Mouse (Mus musculus) hindbrain, embryonic 13.5 days (tissue): ENCODE measurements around the gene Sntg2. TPM values are rescaled to one million over a fixed set of nuclear protein-coding genes. Genes with fewer than 3 reads are reported as not detected.

Experiments used
- ATAC-seq: fragments of 200-750 bp; cut with Nextera tagmentation; 2 replicates; pipeline ENCODE4 v1.8.0; 2017; ENCODE audit warnings: moderate TSS enrichment; ENCODE audit not compliant: low FRiP score
- H3K27ac ChIP-seq: fragments of 300-500 bp; sonication (generic); 2 replicates; pipeline ENCODE4 v1.5.1; 2015; ENCODE audit warnings: inconsistent platforms, mild to moderate bottlenecking, moderate library complexity
- H3K27me3 ChIP-seq: fragments of 300-500 bp; sonication (generic); 2 replicates; pipeline ENCODE4 v1.6.1; 2015; ENCODE audit warnings: mild to moderate bottlenecking, inconsistent platforms
- H3K36me3 ChIP-seq: fragments of 300-500 bp; sonication (generic); 2 replicates; pipeline ENCODE4 v1.6.1; 2015; ENCODE audit warnings: mild to moderate bottlenecking, inconsistent platforms
- H3K4me1 ChIP-seq: fragments of 300-500 bp; sonication (generic); replicated peaks from 2 replicates; pipeline ENCODE4 v1.6.1; 2015; ENCODE audit warnings: inconsistent platforms
- H3K4me2 ChIP-seq: fragments of 300-500 bp; sonication (generic); 2 replicates; pipeline ENCODE4 v1.6.1; 2015; ENCODE audit warnings: inconsistent platforms, mild to moderate bottlenecking, moderate library complexity
- H3K4me3 ChIP-seq: fragments of 300-500 bp; sonication (generic); 2 replicates; pipeline ENCODE4 v1.5.1; 2015; ENCODE audit warnings: mild to moderate bottlenecking, inconsistent platforms
- H3K9ac ChIP-seq: fragments of 300-500 bp; sonication (generic); 2 replicates; pipeline ENCODE4 v1.6.1; 2015; ENCODE audit warnings: mild to moderate bottlenecking, inconsistent platforms
- H3K9me3 ChIP-seq: fragments of 300-500 bp; sonication (generic); 2 replicates; pipeline ENCODE4 v1.6.1; 2016; ENCODE audit warnings: inconsistent platforms
- WGBS: fragments of 180-500 bp; shearing (Covaris S2); methylation state at CpG from one replicate; pipeline ENCODE4 v1.1.7; 2015; 5-methylcytosine and 5-hydroxymethylcytosine counted together
- polyA plus RNA-seq: library from polyadenylated mRNA; unstranded; fragments of >200 nt; fragmentation: Nextera tagmentation; extraction: Ambion mirVana; gene quantifications from 2 replicates; pipeline ENCODE4 v1.2.1, GENCODE M21; 2015

The Sntg2 gene
- polyA plus RNA-seq, 1 experiment from 2014 or later: 1.4 TPM

GRCm38 (mm10) chr12:30347284-30347683, 25.9 kb downstream of the Sntg2 start:
- no peak for ATAC-seq
- Histone ChIP-seq H3K4me3 (no peak overlapping the region), H3K9ac (no peak overlapping the region), H3K27ac (no peak overlapping the region), H3K9me3 (no peaks in the 10 kb centered on the region), H3K27me3 (no peaks in the 10 kb centered on the region), H3K4me2 (no peak overlapping the region), H3K36me3 (no peaks in the 10 kb centered on the region), H3K4me1 (peaks cover 9% of the 10 kb centered on the region; the same call in 1 of the 2 replicates)
- WGBS: 73% methylated on average over 4 of the region's 4 CpGs

GRCm38 (mm10) chr12:30344806-30345205, 28.4 kb downstream of the Sntg2 start:
- no peaks in the 10 kb centered on the region for H3K9me3 ChIP-seq
- H3K4me2 ChIP-seq: no peak overlapping the region
- no peaks in the 10 kb centered on the region for H3K27me3 ChIP-seq
- no peak overlapping the region for H3K9ac ChIP-seq
- H3K4me3 ChIP-seq: no peak overlapping the region
- H3K4me1 ChIP-seq: peaks cover 6% of the 10 kb centered on the region; the same call in 1 of the 2 replicates
- WGBS: 38% methylated on average over 1 of the region's 1 CpGs
- no peak overlapping the region for H3K27ac ChIP-seq
- no peak for ATAC-seq
- no peaks in the 10 kb centered on the region for H3K36me3 ChIP-seq

GRCm38 (mm10) chr12:30336301-30336700, 36.9 kb downstream of the Sntg2 start:
- Histone ChIP-seq H3K4me3 (no peak overlapping the region), H3K9me3 (no peaks in the 10 kb centered on the region), H3K4me2 (no peak overlapping the region), H3K36me3 (no peaks in the 10 kb centered on the region), H3K27ac (no peak overlapping the region), H3K4me1 (no peaks in the 10 kb centered on the region), H3K9ac (no peak overlapping the region), H3K27me3 (no peaks in the 10 kb centered on the region)
- 88% methylated on average over 5 of the region's 5 CpGs for WGBS
- ATAC-seq: no peak

- no peaks in the 10 kb centered on the region for H3K27me3 ChIP-seq
- no peaks in the 10 kb centered on the region for H3K4me1 ChIP-seq
- H3K4me3 ChIP-seq: no peak overlapping the region
- H3K9me3 ChIP-seq: no peaks in the 10 kb centered on the region
- H3K9ac ChIP-seq: no peak overlapping the region
- H3K4me2 ChIP-seq: no peak overlapping the region
- no peaks in the 10 kb centered on the region for H3K36me3 ChIP-seq
- WGBS: 98% methylated on average over 2 of the region's 2 CpGs
- no peak overlapping the region for H3K27ac ChIP-seq
- ATAC-seq: no peak
Measured at GRCm38 (mm10) chr12:30334502-30334901, 38.7 kb downstream of the Sntg2 start.

GRCm38 (mm10) chr12:30317971-30318370, 55.2 kb downstream of the Sntg2 start:
- H3K27me3 ChIP-seq: no peaks in the 10 kb centered on the region
- no peaks in the 10 kb centered on the region for H3K36me3 ChIP-seq
- H3K27ac ChIP-seq: no peak overlapping the region
- no peaks in the 10 kb centered on the region for H3K9me3 ChIP-seq
- H3K4me3 ChIP-seq: no peak overlapping the region
- no peak overlapping the region for H3K4me2 ChIP-seq
- H3K4me1 ChIP-seq: no peaks in the 10 kb centered on the region
- ATAC-seq: no peak
- WGBS: 76% methylated on average over 2 of the region's 2 CpGs
- H3K9ac ChIP-seq: no peak overlapping the region

GRCm38 (mm10) chr12:30313021-30313420, 60.2 kb downstream of the Sntg2 start:
- Histone ChIP-seq H3K4me2 (no peak overlapping the region), H3K9ac (no peak overlapping the region), H3K27ac (no peak overlapping the region), H3K36me3 (no peaks in the 10 kb centered on the region), H3K4me3 (no peak overlapping the region), H3K27me3 (no peaks in the 10 kb centered on the region), H3K4me1 (no peaks in the 10 kb centered on the region), H3K9me3 (no peaks in the 10 kb centered on the region)
- no peak for ATAC-seq

GRCm38 (mm10) chr12:30308197-30308939, 64.8 kb downstream of the Sntg2 start:
- H3K4me3 ChIP-seq: no peak overlapping the region
- H3K4me1 ChIP-seq: peaks cover 4% of the 10 kb centered on the region; the same call in 1 of the 2 replicates
- no peaks in the 10 kb centered on the region for H3K36me3 ChIP-seq
- no peaks in the 10 kb centered on the region for H3K9me3 ChIP-seq
- no peak for ATAC-seq
- H3K27me3 ChIP-seq: no peaks in the 10 kb centered on the region
- H3K9ac ChIP-seq: no peak overlapping the region
- no peak overlapping the region for H3K4me2 ChIP-seq
- H3K27ac ChIP-seq: no peak overlapping the region
- WGBS: 61% methylated on average over 5 of the region's 5 CpGs

- ATAC-seq: no peak
- Histone ChIP-seq H3K4me2 (no peak overlapping the region), H3K4me3 (no peak overlapping the region), H3K36me3 (no peaks in the 10 kb centered on the region), H3K27ac (no peak overlapping the region), H3K9me3 (no peaks in the 10 kb centered on the region), H3K4me1 (no peaks in the 10 kb centered on the region), H3K27me3 (no peaks in the 10 kb centered on the region), H3K9ac (no peak overlapping the region)
- 82% methylated on average over 13 of the region's 13 CpGs for WGBS
Measured at GRCm38 (mm10) chr12:30292724-30293560, 80.2 kb downstream of the Sntg2 start.

- H3K36me3 ChIP-seq: no peaks in the 10 kb centered on the region
- 50% methylated on average over 5 of the region's 5 CpGs for WGBS
- no peaks in the 10 kb centered on the region for H3K27me3 ChIP-seq
- no peak for ATAC-seq
- no peak overlapping the region for H3K9ac ChIP-seq
- no peaks in the 10 kb centered on the region for H3K4me1 ChIP-seq
- no peak overlapping the region for H3K27ac ChIP-seq
- H3K4me3 ChIP-seq: no peak overlapping the region
- H3K9me3 ChIP-seq: no peaks in the 10 kb centered on the region
- no peak overlapping the region for H3K4me2 ChIP-seq
Measured at GRCm38 (mm10) chr12:30286888-30287573, 86.1 kb downstream of the Sntg2 start.

GRCm38 (mm10) chr12:30283741-30284140, 89.4 kb downstream of the Sntg2 start:
- no peak overlapping the region for H3K4me3 ChIP-seq
- no peak overlapping the region for H3K27ac ChIP-seq
- 80% methylated on average over 4 of the region's 4 CpGs for WGBS
- H3K36me3 ChIP-seq: no peaks in the 10 kb centered on the region
- no peaks in the 10 kb centered on the region for H3K9me3 ChIP-seq
- no peaks in the 10 kb centered on the region for H3K27me3 ChIP-seq
- H3K9ac ChIP-seq: no peak overlapping the region
- no peaks in the 10 kb centered on the region for H3K4me1 ChIP-seq
- H3K4me2 ChIP-seq: no peak overlapping the region
- no peak for ATAC-seq

- Histone ChIP-seq H3K4me1 (no peaks in the 10 kb centered on the region), H3K9me3 (no peaks in the 10 kb centered on the region), H3K9ac (no peak overlapping the region), H3K27me3 (no peaks in the 10 kb centered on the region), H3K27ac (no peak overlapping the region), H3K36me3 (no peaks in the 10 kb centered on the region), H3K4me2 (no peak overlapping the region), H3K4me3 (no peak overlapping the region)
- WGBS: 91% methylated on average over 8 of the region's 8 CpGs
- ATAC-seq: no peak
Measured at GRCm38 (mm10) chr12:30272242-30272985, 100.8 kb downstream of the Sntg2 start.

- H3K9me3 ChIP-seq: no peaks in the 10 kb centered on the region
- 52% methylated on average over 5 of the region's 5 CpGs for WGBS
- no peaks in the 10 kb centered on the region for H3K36me3 ChIP-seq
- no peaks in the 10 kb centered on the region for H3K27me3 ChIP-seq
- ATAC-seq: no peak
- no peak overlapping the region for H3K9ac ChIP-seq
- H3K4me2 ChIP-seq: no peak overlapping the region
- H3K4me1 ChIP-seq: 0 out of 2 replicates have a peak, but pooled peaks cover 5% of the 10 kb centered on the region
- no peak overlapping the region for H3K27ac ChIP-seq
- H3K4me3 ChIP-seq: no peak overlapping the region
Measured at GRCm38 (mm10) chr12:30264206-30264605, 109.0 kb downstream of the Sntg2 start.
